Mouse (Mus musculus): Measurements from ENCODE around the gene Grxcr1. TPM values are rescaled to one million over a fixed set of nuclear protein-coding genes. Genes with fewer than 3 reads are reported as not detected.

Gene Grxcr1
- polyA plus RNA-seq, 1 experiment from 2014 or later = not detected

DNA sequence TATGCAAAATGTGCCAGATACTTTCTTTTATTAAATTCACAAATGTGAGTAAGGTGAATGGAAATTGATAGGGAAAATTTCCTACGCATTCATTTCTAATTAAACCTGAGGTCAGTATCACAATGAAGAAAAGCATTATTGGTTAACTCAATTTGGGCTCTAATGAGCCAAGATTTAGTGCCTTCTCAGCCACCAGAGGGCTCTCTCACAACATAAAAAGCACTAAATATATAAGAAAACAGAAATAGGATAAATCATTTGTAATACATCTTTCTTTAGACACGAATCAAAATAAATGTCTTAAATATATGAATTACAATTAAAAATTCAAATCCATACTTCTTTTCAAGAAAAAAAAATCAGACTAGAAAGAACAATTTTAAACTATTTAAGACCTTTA is 89.2 kb downstream of the Grxcr1 start:
- Histone ChIP-seq H3K36me3 (ENCODE audit: control insufficient read depth, insufficient read depth) (no peaks in the 10 kb centered on the region), H3K4me3 (ENCODE audit: low read length) (no peak overlapping the region), H3K27ac (ENCODE audit: low read length) (no peak overlapping the region), H3K9ac (ENCODE audit: low read length) (no peak overlapping the region), H3K9me3 (replicated peaks; ENCODE audit: control insufficient read depth, low read length) (no peaks in the 10 kb centered on the region), H3K27me3 (ENCODE audit: control insufficient read depth, insufficient read depth, low read length) (0 out of 2 replicates have a peak, but pooled peaks cover 2% of the 10 kb centered on the region), H3K4me1 (ENCODE audit: control insufficient read depth, insufficient read depth, low read length) (no peaks in the 10 kb centered on the region), H3K4me2 (ENCODE audit: low read depth, low read length) (no peak overlapping the region)
- ATAC-seq (replicated peaks; ENCODE audit: extremely low read depth, insufficient read depth, low FRiP score) = no peak
- 35% methylated on average over 2 of the region's 2 CpGs for WGBS

DNA sequence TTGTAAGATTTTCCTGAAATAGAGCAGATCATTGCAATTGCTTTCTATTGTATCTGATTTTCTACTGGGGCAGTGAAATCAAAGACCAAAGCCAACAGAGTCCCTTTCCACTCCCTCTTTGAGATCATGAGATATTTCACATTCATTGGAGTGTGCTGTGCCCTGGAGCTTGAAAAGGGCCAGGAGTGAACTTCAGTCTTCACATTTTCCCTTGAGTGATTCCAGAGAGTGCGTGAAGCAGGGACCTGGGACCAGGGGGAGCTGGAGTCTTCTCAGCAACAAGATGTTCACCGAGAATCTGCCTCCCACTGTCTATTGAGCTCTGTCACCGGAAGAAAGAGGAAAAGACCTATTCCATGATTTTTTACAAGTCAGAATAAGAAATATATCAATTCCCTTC is 91.2 kb downstream of the Grxcr1 start:
- no peaks in the 10 kb centered on the region for H3K9me3 ChIP-seq (replicated peaks; ENCODE audit: control insufficient read depth, low read length)
- 69% methylated on average over 3 of the region's 3 CpGs for WGBS
- no peak overlapping the region for H3K9ac ChIP-seq (ENCODE audit: low read length)
- H3K36me3 ChIP-seq (ENCODE audit: control insufficient read depth, insufficient read depth) = no peaks in the 10 kb centered on the region
- H3K27ac ChIP-seq (ENCODE audit: low read length) = no peak overlapping the region
- H3K4me2 ChIP-seq (ENCODE audit: low read depth, low read length) = no peak overlapping the region
- H3K4me3 ChIP-seq (ENCODE audit: low read length) = no peak overlapping the region
- no peaks in the 10 kb centered on the region for H3K4me1 ChIP-seq (ENCODE audit: control insufficient read depth, insufficient read depth, low read length)
- H3K27me3 ChIP-seq (ENCODE audit: control insufficient read depth, insufficient read depth, low read length) = 0 out of 2 replicates have a peak, but pooled peaks cover 2% of the 10 kb centered on the region
- ATAC-seq (replicated peaks; ENCODE audit: extremely low read depth, insufficient read depth, low FRiP score) = no peak

DNA sequence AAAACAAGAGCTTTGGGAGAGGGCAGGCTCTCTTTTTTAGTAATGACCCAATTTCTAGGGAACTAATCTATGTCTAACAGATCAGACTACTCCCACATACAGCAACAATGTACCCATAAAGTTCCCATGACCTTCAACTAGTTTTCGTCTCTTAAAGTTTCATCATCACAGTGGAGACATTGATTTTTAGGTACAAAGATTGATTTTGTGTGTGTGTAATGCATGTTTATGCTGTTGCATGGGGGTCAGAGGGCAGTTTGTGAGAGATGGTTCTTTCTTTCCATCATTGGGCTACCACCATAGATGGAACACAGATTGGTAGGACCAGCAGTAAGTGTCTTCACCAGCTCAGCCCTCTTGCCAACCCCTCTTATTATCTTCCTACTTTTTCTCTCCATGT is 93.8 kb downstream of the Grxcr1 start:
- H3K27ac ChIP-seq (ENCODE audit: low read length) = no peak overlapping the region
- H3K27me3 ChIP-seq (ENCODE audit: control insufficient read depth, insufficient read depth, low read length) = no peaks in the 10 kb centered on the region
- H3K9ac ChIP-seq (ENCODE audit: low read length) = no peak overlapping the region
- H3K9me3 ChIP-seq (replicated peaks; ENCODE audit: control insufficient read depth, low read length) = no peaks in the 10 kb centered on the region
- ATAC-seq (replicated peaks; ENCODE audit: extremely low read depth, insufficient read depth, low FRiP score) = no peak
- no peaks in the 10 kb centered on the region for H3K36me3 ChIP-seq (ENCODE audit: control insufficient read depth, insufficient read depth)
- H3K4me1 ChIP-seq (ENCODE audit: control insufficient read depth, insufficient read depth, low read length) = no peaks in the 10 kb centered on the region
- H3K4me3 ChIP-seq (ENCODE audit: low read length) = no peak overlapping the region
- no peak overlapping the region for H3K4me2 ChIP-seq (ENCODE audit: low read depth, low read length)
- 81% methylated on average over 1 of the region's 1 CpGs for WGBS

DNA sequence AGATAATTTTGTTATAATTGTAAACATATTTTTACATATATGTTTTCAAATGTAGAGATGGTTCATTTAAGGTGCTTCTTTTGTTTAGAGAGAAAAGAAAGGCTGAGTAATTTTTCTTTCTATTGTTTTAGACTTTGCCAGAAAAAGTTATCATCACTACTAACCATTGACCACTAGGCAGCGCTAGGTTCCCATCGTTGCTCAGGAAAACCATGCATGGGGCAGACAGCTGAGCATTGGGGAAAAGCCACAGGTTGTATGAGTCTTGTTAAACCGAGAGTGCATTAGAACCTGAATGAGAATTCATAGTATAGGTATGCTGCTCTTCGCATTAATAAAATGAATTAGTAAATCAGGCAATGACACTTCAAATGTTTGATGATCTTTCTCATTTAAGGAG is 96.8 kb downstream of the Grxcr1 start:
- Histone ChIP-seq H3K36me3 (ENCODE audit: control insufficient read depth, insufficient read depth) (no peaks in the 10 kb centered on the region), H3K9me3 (replicated peaks; ENCODE audit: control insufficient read depth, low read length) (no peaks in the 10 kb centered on the region), H3K4me3 (ENCODE audit: low read length) (no peak overlapping the region), H3K4me2 (ENCODE audit: low read depth, low read length) (no peak overlapping the region), H3K27ac (ENCODE audit: low read length) (no peak overlapping the region), H3K27me3 (ENCODE audit: control insufficient read depth, insufficient read depth, low read length) (no peaks in the 10 kb centered on the region), H3K4me1 (ENCODE audit: control insufficient read depth, insufficient read depth, low read length) (no peaks in the 10 kb centered on the region), H3K9ac (ENCODE audit: low read length) (no peak overlapping the region)
- WGBS = 13% methylated on average over 4 of the region's 4 CpGs
- ATAC-seq (replicated peaks; ENCODE audit: extremely low read depth, insufficient read depth, low FRiP score) = no peak

DNA sequence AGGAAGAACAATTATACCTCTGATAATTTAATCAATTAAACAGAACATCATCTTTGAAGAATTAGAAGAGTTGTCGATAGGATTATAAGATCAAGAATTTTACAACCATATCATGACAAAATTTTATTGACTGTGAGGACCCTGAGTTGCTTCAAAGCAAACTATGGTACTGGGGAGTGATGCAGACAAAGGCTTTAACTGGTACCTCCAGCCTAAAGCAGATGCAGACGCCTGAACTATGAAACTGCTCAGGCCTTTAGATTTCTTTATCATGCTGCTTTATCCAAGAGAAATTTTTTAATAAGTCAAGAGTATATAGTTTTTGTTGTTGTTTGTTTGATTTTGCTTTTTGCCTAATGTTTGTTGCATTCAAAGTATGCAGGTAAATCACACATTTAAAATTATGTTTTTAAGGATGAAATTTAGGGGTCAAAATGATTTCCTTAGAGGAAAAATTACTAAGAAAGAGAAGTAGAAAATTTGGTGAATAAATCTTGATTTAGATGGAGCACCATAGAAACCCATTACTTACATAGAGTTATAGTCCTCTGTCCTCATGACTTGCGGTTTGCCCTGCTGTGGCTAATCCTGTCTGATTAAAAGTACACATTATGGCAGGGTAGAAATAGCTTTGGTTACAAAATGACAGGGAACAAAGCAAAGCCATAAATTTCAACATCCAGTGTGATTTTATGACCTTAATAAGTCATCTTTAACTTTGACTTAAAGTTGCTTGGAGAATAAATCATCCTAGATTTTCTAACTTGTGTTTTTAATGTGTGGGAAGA is 97.4 kb downstream of the Grxcr1 start:
- no peaks in the 10 kb centered on the region for H3K36me3 ChIP-seq (ENCODE audit: control insufficient read depth, insufficient read depth)
- H3K27me3 ChIP-seq (ENCODE audit: control insufficient read depth, insufficient read depth, low read length) = no peaks in the 10 kb centered on the region
- H3K4me1 ChIP-seq (ENCODE audit: control insufficient read depth, insufficient read depth, low read length) = no peaks in the 10 kb centered on the region
- 72% methylated on average over 3 of the region's 3 CpGs for WGBS
- H3K4me3 ChIP-seq (ENCODE audit: low read length) = no peak overlapping the region
- H3K9ac ChIP-seq (ENCODE audit: low read length) = no peak overlapping the region
- H3K27ac ChIP-seq (ENCODE audit: low read length) = no peak overlapping the region
- no peaks in the 10 kb centered on the region for H3K9me3 ChIP-seq (replicated peaks; ENCODE audit: control insufficient read depth, low read length)
- no peak overlapping the region for H3K4me2 ChIP-seq (ENCODE audit: low read depth, low read length)
- ATAC-seq (replicated peaks; ENCODE audit: extremely low read depth, insufficient read depth, low FRiP score) = no peak

DNA sequence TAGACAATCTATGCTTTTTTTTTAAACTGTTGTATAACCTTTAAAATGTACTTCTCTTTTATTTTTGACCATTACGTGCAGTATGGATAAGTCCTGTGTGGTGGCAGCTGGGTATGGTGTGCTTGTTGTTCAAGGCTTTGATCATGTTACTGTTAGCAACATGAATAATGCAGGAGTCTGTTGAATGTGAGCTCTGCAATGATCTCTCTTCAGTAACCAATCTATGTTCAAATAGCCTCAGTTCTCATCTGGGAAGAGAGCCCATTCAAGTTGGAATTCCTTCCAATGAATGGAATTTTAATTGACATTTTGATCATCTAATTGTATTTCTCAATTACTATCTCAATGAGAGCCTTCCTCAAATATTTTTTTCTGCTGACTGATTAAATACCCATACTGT is 115.2 kb downstream of the Grxcr1 start:
- H3K4me1 ChIP-seq (ENCODE audit: control insufficient read depth, insufficient read depth, low read length) = no peaks in the 10 kb centered on the region
- 79% methylated on average over 1 of the region's 1 CpGs for WGBS
- no peak overlapping the region for H3K4me3 ChIP-seq (ENCODE audit: low read length)
- no peak overlapping the region for H3K9ac ChIP-seq (ENCODE audit: low read length)
- H3K9me3 ChIP-seq (replicated peaks; ENCODE audit: control insufficient read depth, low read length) = no peaks in the 10 kb centered on the region
- ATAC-seq (replicated peaks; ENCODE audit: extremely low read depth, insufficient read depth, low FRiP score) = no peak
- no peak overlapping the region for H3K27ac ChIP-seq (ENCODE audit: low read length)
- H3K4me2 ChIP-seq (ENCODE audit: low read depth, low read length) = no peak overlapping the region
- no peaks in the 10 kb centered on the region for H3K27me3 ChIP-seq (ENCODE audit: control insufficient read depth, insufficient read depth, low read length)
- no peaks in the 10 kb centered on the region for H3K36me3 ChIP-seq (ENCODE audit: control insufficient read depth, insufficient read depth)

DNA sequence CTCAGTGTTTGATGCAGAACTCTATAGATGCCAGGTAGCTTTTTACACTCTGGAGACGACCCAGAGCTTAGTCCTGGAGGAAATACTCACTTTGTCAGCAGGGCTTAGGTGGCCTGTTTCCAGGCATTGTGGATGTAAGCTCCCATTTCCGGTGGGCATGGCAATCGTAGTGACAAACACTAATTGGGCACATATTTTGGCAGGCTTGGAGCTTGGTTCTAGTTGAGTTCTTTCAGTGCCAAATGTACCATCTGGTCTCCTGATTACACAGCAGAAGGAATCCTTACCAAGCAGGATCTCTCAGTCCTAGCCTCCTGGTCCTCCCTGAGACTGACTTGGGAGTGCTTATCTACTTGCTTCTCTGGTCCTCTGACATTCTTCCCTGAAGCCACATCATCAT is 118.3 kb downstream of the Grxcr1 start:
- Histone ChIP-seq H3K9me3 (replicated peaks; ENCODE audit: control insufficient read depth, low read length) (no peaks in the 10 kb centered on the region), H3K27me3 (ENCODE audit: control insufficient read depth, insufficient read depth, low read length) (no peaks in the 10 kb centered on the region), H3K27ac (ENCODE audit: low read length) (no peak overlapping the region), H3K4me3 (ENCODE audit: low read length) (no peak overlapping the region), H3K36me3 (ENCODE audit: control insufficient read depth, insufficient read depth) (no peaks in the 10 kb centered on the region), H3K4me1 (ENCODE audit: control insufficient read depth, insufficient read depth, low read length) (no peaks in the 10 kb centered on the region), H3K4me2 (ENCODE audit: low read depth, low read length) (no peak overlapping the region), H3K9ac (ENCODE audit: low read length) (no peak overlapping the region)
- no peak for ATAC-seq (replicated peaks; ENCODE audit: extremely low read depth, insufficient read depth, low FRiP score)
- 53% methylated on average over 3 of the region's 3 CpGs for WGBS

DNA sequence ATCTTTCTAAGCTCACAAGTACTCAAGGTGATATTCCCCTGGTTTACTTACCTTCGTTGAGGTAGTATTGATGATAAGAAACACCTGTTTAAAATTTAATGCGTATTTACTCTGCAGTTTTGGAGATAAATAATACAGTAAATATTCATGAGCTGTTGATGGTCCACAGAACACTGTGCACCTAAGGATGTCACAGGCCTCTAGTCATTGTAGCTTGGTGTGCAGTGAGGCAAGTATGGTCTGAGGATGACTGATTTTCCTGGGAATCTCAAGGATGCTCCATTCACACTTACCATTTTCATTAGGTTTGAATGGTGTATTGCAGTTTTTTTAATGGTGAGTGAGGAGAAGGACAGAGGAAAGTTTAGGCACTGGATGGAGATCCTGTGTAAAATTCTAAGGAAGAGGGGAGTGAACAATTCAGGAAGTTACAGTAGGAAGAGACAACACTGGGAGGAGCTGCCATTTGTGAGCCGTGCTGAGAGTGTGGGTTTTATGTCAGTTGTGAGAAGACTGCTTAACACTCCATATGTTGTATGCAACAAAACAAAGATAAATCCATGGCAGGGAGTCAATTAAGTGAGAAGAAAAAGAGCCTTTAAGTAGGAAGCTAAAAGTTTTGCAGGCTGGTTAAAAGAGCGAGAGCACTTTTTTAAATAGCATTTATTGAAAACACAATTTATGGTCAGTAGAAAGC is 118.9 kb downstream of the Grxcr1 start:
- ATAC-seq (replicated peaks; ENCODE audit: extremely low read depth, insufficient read depth, low FRiP score) = no peak
- H3K9me3 ChIP-seq (replicated peaks; ENCODE audit: control insufficient read depth, low read length) = no peaks in the 10 kb centered on the region
- 72% methylated on average over 4 of the region's 4 CpGs for WGBS

DNA sequence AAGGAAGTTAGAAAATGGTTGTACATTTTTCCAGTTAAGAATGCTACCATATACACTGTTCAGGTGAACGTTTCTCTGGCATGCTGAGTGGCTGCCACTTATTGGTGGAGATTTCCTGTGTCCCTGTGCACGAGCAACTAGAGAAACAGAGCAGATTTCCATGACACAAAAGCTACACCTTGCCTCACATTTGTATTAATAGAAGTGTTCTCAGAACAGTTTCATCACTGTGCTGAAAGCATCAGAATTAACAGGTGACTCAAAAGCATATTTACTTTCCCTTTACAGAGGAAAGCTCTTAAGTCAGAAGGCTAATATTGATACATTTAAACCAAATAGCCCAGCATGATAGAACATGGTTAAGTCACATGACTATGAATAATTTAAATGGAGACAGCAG is 130.9 kb downstream of the Grxcr1 start:
- no peak overlapping the region for H3K4me2 ChIP-seq (ENCODE audit: low read depth, low read length)
- no peaks in the 10 kb centered on the region for H3K27me3 ChIP-seq (ENCODE audit: control insufficient read depth, insufficient read depth, low read length)
- 39% methylated on average over 2 of the region's 2 CpGs for WGBS
- no peak overlapping the region for H3K9ac ChIP-seq (ENCODE audit: low read length)
- no peak overlapping the region for H3K4me3 ChIP-seq (ENCODE audit: low read length)
- no peak overlapping the region for H3K27ac ChIP-seq (ENCODE audit: low read length)
- no peak for ATAC-seq (replicated peaks; ENCODE audit: extremely low read depth, insufficient read depth, low FRiP score)
- H3K4me1 ChIP-seq (ENCODE audit: control insufficient read depth, insufficient read depth, low read length) = no peaks in the 10 kb centered on the region
- H3K36me3 ChIP-seq (ENCODE audit: control insufficient read depth, insufficient read depth) = no peaks in the 10 kb centered on the region
- no peaks in the 10 kb centered on the region for H3K9me3 ChIP-seq (replicated peaks; ENCODE audit: control insufficient read depth, low read length)

More for the DNA sequence above, 118.9 kb downstream of the Grxcr1 start:
- Histone ChIP-seq H3K4me1 (ENCODE audit: control insufficient read depth, insufficient read depth, low read length) (no peaks in the 10 kb centered on the region), H3K27ac (ENCODE audit: low read length) (no peak overlapping the region), H3K4me3 (ENCODE audit: low read length) (no peak overlapping the region), H3K36me3 (ENCODE audit: control insufficient read depth, insufficient read depth) (no peaks in the 10 kb centered on the region), H3K9ac (ENCODE audit: low read length) (no peak overlapping the region), H3K4me2 (ENCODE audit: low read depth, low read length) (no peak overlapping the region), H3K27me3 (ENCODE audit: control insufficient read depth, insufficient read depth, low read length) (no peaks in the 10 kb centered on the region)

Data from heart, embryonic 16.5 days (tissue).